Mouse (Mus musculus) kidney, embryonic 16.5 days (tissue): ENCODE measurements around the gene Itga9. TPM values are rescaled to one million over a fixed set of nuclear protein-coding genes. Genes with fewer than 3 reads are reported as not detected.

Experiments
- ATAC-seq: fragments of 200-750 bp; cut with Nextera tagmentation; 2 replicates; pipeline ENCODE4 v1.8.0; 2017; ENCODE audit warnings: moderate TSS enrichment; ENCODE audit not compliant: low FRiP score, low TSS enrichment
- H3K27ac ChIP-seq: fragments of 300-500 bp; sonication (generic); 2 replicates; pipeline ENCODE4 v1.5.1; 2014; ENCODE audit warnings: low read length
- H3K27me3 ChIP-seq: fragments of 300-500 bp; sonication (generic); 2 replicates; pipeline ENCODE4 v1.6.1; 2014; ENCODE audit warnings: low read length, control low read depth, mixed read lengths; ENCODE audit not compliant: insufficient read depth
- H3K36me3 ChIP-seq: fragments of 300-500 bp; sonication (generic); 2 replicates; pipeline ENCODE4 v1.6.1; 2014; ENCODE audit warnings: low read length, control low read depth, mixed read lengths; ENCODE audit not compliant: insufficient read depth
- H3K4me1 ChIP-seq: fragments of 300-500 bp; sonication (generic); 2 replicates; pipeline ENCODE4 v1.6.1; 2014; ENCODE audit warnings: low read length, control low read depth, mixed read lengths; ENCODE audit not compliant: insufficient read depth
- H3K4me2 ChIP-seq: fragments of 300-500 bp; sonication (generic); replicated peaks from 2 replicates; pipeline ENCODE4 v1.6.1; 2014; ENCODE audit warnings: low read depth, low read length
- H3K4me3 ChIP-seq: fragments of 300-500 bp; sonication (generic); 2 replicates; pipeline ENCODE4 v1.5.1; 2014; ENCODE audit warnings: mild to moderate bottlenecking, low read length
- H3K9ac ChIP-seq: fragments of 300-500 bp; sonication (generic); replicated peaks from 2 replicates; pipeline ENCODE4 v1.6.1; 2014; ENCODE audit warnings: low read length
- H3K9me3 ChIP-seq: fragments of 300-500 bp; sonication (generic); 2 replicates; pipeline ENCODE4 v1.6.1; 2016; ENCODE audit warnings: low read length, control low read depth
- WGBS: fragments of 180-500 bp; shearing (Covaris S2); extraction: QIAGEN DNeasy Blood & Tissue Kit; methylation state at CpG from one replicate; pipeline ENCODE4 v1.1.7; 2014; 5-methylcytosine and 5-hydroxymethylcytosine counted together
- polyA plus RNA-seq: library from polyadenylated mRNA; unstranded; fragments of >200 nt; fragmentation: Nextera tagmentation; extraction: Ambion mirVana; gene quantifications from 2 replicates; pipeline ENCODE4 v1.2.1, GENCODE M21; 2015

Itga9 gene
- polyA plus RNA-seq, 1 experiment from 2014 or later, result 10.8 TPM

GRCm38 (mm10) chr9:118949124-118949523, 342.6 kb downstream of the Itga9 start:
- Histone ChIP-seq H3K27ac (no peak overlapping the region), H3K4me1 (peaks cover 22% of the 10 kb centered on the region), H3K4me2 (no peak overlapping the region), H3K9ac (no peak overlapping the region), H3K27me3 (no peaks in the 10 kb centered on the region), H3K9me3 (no peaks in the 10 kb centered on the region), H3K36me3 (0 out of 2 replicates have a peak, but pooled peaks cover 8% of the 10 kb centered on the region), H3K4me3 (no peak overlapping the region)
- no peak for ATAC-seq
- WGBS, result 84% methylated on average over 8 of the region's 8 CpGs

- WGBS, result 50% methylated on average over 4 of the region's 4 CpGs
- Histone ChIP-seq H3K27me3 (no peaks in the 10 kb centered on the region), H3K4me2 (no peak overlapping the region), H3K27ac (no peak overlapping the region), H3K36me3 (0 out of 2 replicates have a peak, but pooled peaks cover 10% of the 10 kb centered on the region), H3K9ac (no peak overlapping the region), H3K9me3 (peaks cover under 1% of the 10 kb centered on the region; the same call in 1 of the 2 replicates), H3K4me1 (peaks cover 20% of the 10 kb centered on the region), H3K4me3 (no peak overlapping the region)
- ATAC-seq, result no peak
These were observed 343.2 kb downstream of the Itga9 start for GRCm38 (mm10) chr9:118949654-118950053.

- no peak overlapping the region for H3K27ac ChIP-seq
- no peak overlapping the region for H3K4me2 ChIP-seq
- ATAC-seq, result no peak
- H3K9me3 ChIP-seq, result peaks cover 3% of the 10 kb centered on the region; the same call in 1 of the 2 replicates
- no peak overlapping the region for H3K4me3 ChIP-seq
- no peaks in the 10 kb centered on the region for H3K27me3 ChIP-seq
- H3K9ac ChIP-seq, result no peak overlapping the region
- H3K36me3 ChIP-seq, result 0 out of 2 replicates have a peak, but pooled peaks cover 13% of the 10 kb centered on the region
- WGBS, result 64% methylated on average over 10 of the region's 10 CpGs
- peaks cover 20% of the 10 kb centered on the region for H3K4me1 ChIP-seq
These were observed 343.6 kb downstream of the Itga9 start for GRCm38 (mm10) chr9:118950061-118950460.

Other genes with a start within 250 kb of the Itga9 start
- 0.06 TPM in 1 of 2 replicates, not detected in the other for gene Eomes, start 128.5 kb upstream of the Itga9 start, polyA plus RNA-seq
- gene Golga4, start 100.4 kb upstream of the Itga9 start, polyA plus RNA-seq, result 55.1 and 63.6 TPM in 2 replicates